Mouse (Mus musculus) liver, postnatal 0 days (tissue): ENCODE results near the gene Acly.

Source experiments
- CTCF ChIP-seq: sonication (generic); IDR thresholded peaks from 2 replicates; pipeline ENCODE4 v1.5.1; 2016; ENCODE audit warnings: antibody characterized with exemption, low read depth
- EP300 ChIP-seq: IDR thresholded peaks from 2 replicates; pipeline ENCODE4 v1.6.1; 2016; ENCODE audit warnings: antibody characterized with exemption, low read depth, mild to moderate bottlenecking

GRCm38 (mm10) chr11:100479152-100479551, 48.6 kb downstream of the Acly start:
- no peak for TF ChIP-seq CTCF
- no peak for TF ChIP-seq EP300
